Mouse (Mus musculus): ENCODE measurements around the gene Pla2g6.

Pla2g6 gene

GRCm38 (mm10) chr15:79242574-79243233, 85.5 kb downstream of the Pla2g6 start:
- DNase-seq (ENCODE audit: low read depth, low spot score) = no peak

- no peak for DNase-seq (ENCODE audit: low read depth, low spot score)
Measured at GRCm38 (mm10) chr15:79238036-79238435, 90.2 kb downstream of the Pla2g6 start.
